Mouse (Mus musculus): ENCODE measurements around the gene Retsat.

GRCm38 (mm10) chr6:72623661-72624402 is 25.6 kb downstream of the Retsat start:
- TF ChIP-seq CTCF (IDR thresholded peaks at IDR 0.05; ENCODE audit: low read depth) = no peak
- TF ChIP-seq EP300 (optimal IDR thresholded peaks at IDR 0.05) = no peak

All from stomach, postnatal 0 days (tissue).